Mouse (Mus musculus) olfactory bulb, adult 2 months (tissue): Measurements from ENCODE around the gene Med27. TPM values are rescaled to one million over a fixed set of nuclear protein-coding genes. Genes with fewer than 3 reads are reported as not detected.

Experiments
- H3K27ac ChIP-seq: fragments of 200-500 bp; 2 replicates; pipeline ENCODE4 v1.5.1; 2012; ENCODE audit warnings: low read depth, low read length; ENCODE audit not compliant: insufficient read depth
- H3K4me1 ChIP-seq: fragments of 200-500 bp; 2 replicates; pipeline ENCODE4 v1.6.1; 2012; ENCODE audit warnings: low read length; ENCODE audit not compliant: control insufficient read depth, insufficient read depth
- H3K4me3 ChIP-seq: fragments of 200-500 bp; 2 replicates; pipeline ENCODE4 v1.5.1; 2012; ENCODE audit warnings: mild to moderate bottlenecking, low read depth, low read length, moderate library complexity; ENCODE audit not compliant: insufficient read depth
- CTCF ChIP-seq: fragments of 200-500 bp; IDR thresholded peaks from 2 replicates; pipeline ENCODE4 v1.5.1; 2012; ENCODE audit warnings: low read depth, mild to moderate bottlenecking, low read length, moderate library complexity; ENCODE audit not compliant: insufficient read depth
- POLR2A ChIP-seq: fragments of 200-500 bp; IDR thresholded peaks from 2 replicates; pipeline ENCODE4 v1.6.1; 2012; ENCODE audit warnings: mild to moderate bottlenecking, low read depth, low read length, moderate library complexity; ENCODE audit not compliant: insufficient read depth
- WGBS: fragments of 180-500 bp; shearing (Covaris S2); methylation state at CpG from one replicate; pipeline ENCODE4 v1.1.7; 2018; 5-methylcytosine and 5-hydroxymethylcytosine counted together
- polyA plus RNA-seq: library from polyadenylated mRNA; stranded (reverse); fragments of >200 nt; gene quantifications from 2 replicates; pipeline ENCODE4 v1.2.4, GENCODE M21; 2012; ENCODE audit warnings: low replicate concordance; ENCODE audit not compliant: missing spikeins, insufficient read depth, insufficient read length

Gene Med27
- polyA plus RNA-seq, 1 experiment, result not detected

GRCm38 (mm10) chr2:29546571-29546970, 200.0 kb downstream of the Med27 start:
- H3K4me1 ChIP-seq, result peaks cover 7% of the 10 kb centered on the region
- no peak overlapping the region for H3K27ac ChIP-seq
- H3K4me3 ChIP-seq, result no peak overlapping the region
- TF ChIP-seq CTCF (no peak), POLR2A (no peak)
- 42% methylated on average over 12 of the region's 12 CpGs for WGBS

GRCm38 (mm10) chr2:29551816-29552585, 205.4 kb downstream of the Med27 start:
- no peak for TF ChIP-seq POLR2A
- TF ChIP-seq CTCF, result no peak
- 88% methylated on average over 7 of the region's 7 CpGs for WGBS

DNA sequence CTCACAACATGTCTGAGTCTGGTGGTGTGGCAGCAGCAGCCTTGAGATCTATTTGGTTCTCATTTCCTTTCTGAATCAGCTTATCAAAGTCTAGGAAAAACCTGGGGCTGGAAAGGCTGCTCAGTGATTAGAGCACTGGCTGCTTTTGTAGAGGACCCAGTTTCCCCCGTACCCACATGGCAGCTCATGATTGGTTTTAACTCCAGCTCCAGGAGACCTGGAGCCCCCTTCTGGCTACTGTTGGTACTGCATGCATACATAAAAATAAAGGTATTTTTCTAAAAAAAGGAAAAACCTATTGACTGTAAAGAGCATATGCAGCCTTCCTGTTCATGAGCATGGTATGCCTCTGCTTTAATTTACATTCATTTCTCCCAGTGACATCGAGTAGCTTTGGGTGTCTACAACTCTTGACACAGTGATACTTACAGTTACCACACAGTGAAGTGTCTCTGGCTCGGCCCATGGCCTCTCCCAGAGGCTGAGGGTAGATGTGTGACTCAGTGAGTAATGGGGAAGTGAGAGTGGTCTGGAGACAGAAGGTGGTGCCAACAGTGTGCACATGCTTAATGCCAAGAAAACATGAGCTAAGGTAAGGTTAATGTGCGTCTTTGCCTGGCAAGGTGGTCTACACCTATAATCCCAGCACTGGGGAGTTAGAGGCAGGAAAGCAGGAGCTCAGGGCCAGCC, 207.5 kb downstream of the Med27 start:
- WGBS, result 71% methylated on average over 4 of the region's 4 CpGs

More at GRCm38 (mm10) chr2:29551816-29552585, 205.4 kb downstream of the Med27 start:
- Histone ChIP-seq H3K4me1 (no peaks in the 10 kb centered on the region), H3K4me3 (no peak overlapping the region), H3K27ac (no peak overlapping the region)

DNA sequence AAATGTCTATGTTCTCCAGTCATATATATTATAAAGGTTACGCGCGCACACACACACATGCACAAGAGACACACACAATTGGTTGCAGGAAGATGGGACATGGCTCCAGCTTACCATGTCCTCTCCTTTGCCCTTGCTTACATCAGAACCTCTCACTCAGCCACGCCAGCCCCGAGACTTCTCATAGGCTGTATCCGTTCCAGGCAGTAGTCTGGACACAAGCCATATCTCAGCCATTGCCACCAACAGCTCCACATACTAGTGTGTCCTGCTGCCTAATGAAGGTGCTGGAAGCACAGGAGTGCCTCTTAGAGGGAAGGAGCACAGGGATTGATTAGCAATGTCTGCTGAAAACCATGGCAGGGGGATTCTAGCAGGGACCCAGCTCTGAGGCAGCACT, 211.9 kb downstream of the Med27 start:
- Histone ChIP-seq H3K4me1 (no peaks in the 10 kb centered on the region), H3K4me3 (no peak overlapping the region), H3K27ac (no peak overlapping the region)
- 82% methylated on average over 6 of the region's 6 CpGs for WGBS
- no peak for TF ChIP-seq POLR2A
- no peak for TF ChIP-seq CTCF

More for the DNA sequence above, 207.5 kb downstream of the Med27 start:
- Histone ChIP-seq H3K4me3 (no peak overlapping the region), H3K27ac (no peak overlapping the region), H3K4me1 (no peaks in the 10 kb centered on the region)
- TF ChIP-seq POLR2A (no peak), CTCF (no peak)

DNA sequence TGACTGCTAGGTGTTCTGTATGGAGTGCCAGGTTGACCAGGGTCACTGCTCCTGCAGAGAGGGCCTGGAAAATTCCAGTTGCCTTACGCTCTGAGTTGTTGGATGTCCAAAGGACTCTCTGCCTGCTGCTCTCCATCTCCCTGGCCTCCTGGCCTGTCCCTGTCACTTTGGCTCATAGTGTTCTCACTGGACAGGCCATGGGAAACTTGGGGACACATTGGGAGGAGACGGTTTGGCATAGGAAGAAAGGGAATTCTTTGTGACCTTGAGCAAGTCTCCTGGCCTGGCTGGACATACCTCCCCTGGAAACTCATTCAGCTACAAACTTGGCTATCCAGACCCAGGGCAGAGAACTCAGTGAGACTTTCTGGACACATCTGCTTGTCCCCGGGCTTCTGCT, 213.3 kb downstream of the Med27 start:
- Histone ChIP-seq H3K4me3 (no peak overlapping the region), H3K27ac (no peak overlapping the region), H3K4me1 (no peaks in the 10 kb centered on the region)
- WGBS, result 95% methylated on average over 3 of the region's 3 CpGs
- TF ChIP-seq POLR2A (no peak), CTCF (no peak)

DNA sequence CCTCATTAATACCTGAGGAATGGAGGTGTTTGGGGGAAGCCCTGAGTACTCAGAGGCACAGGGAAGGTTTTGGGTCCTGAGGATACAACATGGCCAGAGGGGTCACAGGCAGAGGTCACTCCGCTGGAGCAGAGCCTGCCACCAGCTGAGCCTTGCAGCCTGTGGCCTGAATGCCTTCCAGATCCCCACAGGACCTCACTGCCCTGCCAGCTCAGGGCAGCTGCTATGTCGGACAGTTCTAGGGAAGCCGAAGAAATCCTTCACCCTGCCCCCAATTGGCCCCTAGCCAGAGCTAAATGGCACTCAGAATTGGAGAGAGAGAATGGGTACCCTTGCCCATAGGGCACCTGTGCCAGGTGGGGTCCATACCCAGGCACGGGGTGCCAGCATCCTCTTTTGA, 214.8 kb downstream of the Med27 start:
- H3K27ac ChIP-seq, result no peak overlapping the region
- H3K4me1 ChIP-seq, result no peaks in the 10 kb centered on the region
- WGBS, result 66% methylated on average over 4 of the region's 4 CpGs
- no peak for TF ChIP-seq CTCF
- TF ChIP-seq POLR2A, result no peak
- H3K4me3 ChIP-seq, result no peak overlapping the region

- no peak for TF ChIP-seq CTCF
- TF ChIP-seq POLR2A, result no peak
- H3K4me3 ChIP-seq, result no peak overlapping the region
- H3K27ac ChIP-seq, result no peak overlapping the region
- no peaks in the 10 kb centered on the region for H3K4me1 ChIP-seq
- 69% methylated on average over 7 of the region's 7 CpGs for WGBS
Observed at GRCm38 (mm10) chr2:29563986-29564385, 217.4 kb downstream of the Med27 start.

DNA sequence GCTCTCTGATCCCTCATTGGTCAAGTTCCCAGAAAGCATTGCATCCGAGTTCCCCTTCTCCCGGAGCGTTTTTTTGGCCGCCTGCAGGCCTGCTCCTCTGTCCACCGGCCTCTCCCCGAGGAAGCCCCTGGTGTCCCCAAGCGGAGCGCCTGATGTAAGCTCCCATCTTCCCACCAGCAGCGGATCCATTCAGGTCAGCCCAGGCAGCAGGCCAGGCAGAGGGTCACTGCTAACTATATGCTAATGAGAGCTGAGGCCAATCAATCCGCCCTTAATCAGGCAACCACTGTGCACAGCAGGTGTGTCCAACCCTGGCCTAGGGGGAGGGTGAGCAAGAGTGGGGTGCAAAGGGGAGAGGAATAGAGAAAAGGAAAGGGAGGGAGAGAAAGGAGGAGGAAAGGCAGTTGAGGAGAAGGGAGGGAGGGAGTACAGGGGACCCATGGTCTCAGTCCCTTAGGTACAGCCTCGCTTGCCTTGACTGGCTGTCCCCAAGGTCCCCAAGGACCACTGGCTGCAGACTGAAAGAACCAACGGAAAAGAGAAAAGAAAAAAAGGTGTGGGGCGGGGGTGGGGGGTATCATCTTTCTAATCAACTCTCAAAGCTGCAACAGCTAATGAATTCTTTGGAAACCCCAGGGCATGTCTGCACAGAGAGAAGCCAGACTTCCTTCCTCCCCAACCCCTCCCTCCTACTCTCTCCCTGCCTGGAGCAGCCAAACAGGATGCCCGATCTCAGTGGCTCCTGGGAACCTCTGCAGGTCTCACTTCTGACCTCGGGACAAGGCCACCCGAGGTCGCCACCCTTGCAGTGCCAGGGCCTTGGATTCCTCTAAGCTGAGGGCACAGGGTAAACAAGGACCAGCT, 219.2 kb downstream of the Med27 start:
- 41% methylated on average over 17 of the region's 17 CpGs for WGBS
- Histone ChIP-seq H3K4me1 (no peaks in the 10 kb centered on the region), H3K27ac (no peak overlapping the region), H3K4me3 (no peak overlapping the region)
- no peak for TF ChIP-seq POLR2A
- TF ChIP-seq CTCF, result no peak
